Mouse (Mus musculus): ENCODE results near the gene Chpf.

GRCm38 (mm10) chr1:75511437-75512210, 32.5 kb upstream of the Chpf start:
- TF ChIP-seq CTCF (IDR thresholded peaks at IDR 0.05; ENCODE audit: low read depth): no peak
- no peak for TF ChIP-seq EP300 (IDR thresholded peaks at IDR 0.05; ENCODE audit: low read depth)
